Mouse (Mus musculus) macrophage (primary cell): ENCODE data around the gene Rasd1. TPM values are rescaled to one million over a fixed set of nuclear protein-coding genes. Genes with fewer than 3 reads are reported as not detected.
"Not testable (repeated sequence)": the region's sequence is repeated elsewhere in the genome, so short reads cannot be mapped to it uniquely, and the experiment has no call there.

Source experiments
- H3K27ac ChIP-seq: fragments of 350-480 bp; formaldehyde crosslinking; 2 replicates; pipeline ENCODE4 v1.9.0; 2021
- H3K36me3 ChIP-seq: fragments of 350-480 bp; formaldehyde crosslinking; 2 replicates; pipeline ENCODE4 v1.9.0; 2021; ENCODE audit errors: inconsistent target
- H3K4me3 ChIP-seq: fragments of 350-480 bp; formaldehyde crosslinking; 2 replicates; pipeline ENCODE4 v1.9.0; 2021; ENCODE audit errors: inconsistent target
- H3K79me2 ChIP-seq: fragments of 350-480 bp; formaldehyde crosslinking; 2 replicates; pipeline ENCODE4 v1.9.0; 2021; ENCODE audit errors: inconsistent target
- WGBS: methylation state at CpG from one replicate; pipeline ENCODE4 v1.1.7; 2026; ENCODE audit warnings: inconsistent platforms; ENCODE audit not compliant: missing documents; 5-methylcytosine and 5-hydroxymethylcytosine counted together
- polyA plus RNA-seq: library from polyadenylated mRNA; stranded (reverse); fragments of 250-400 nt; gene quantifications from 3 replicates; pipeline ENCODE4 v1.2.4, GENCODE M21; 2018; ENCODE audit warnings: inconsistent platforms

The Rasd1 gene
- polyA plus RNA-seq, 1 experiment from 2014 or later, result 0.09 TPM

- peaks cover 16% of the 10 kb centered on the region for H3K79me2 ChIP-seq
- H3K4me3 ChIP-seq, H3K27ac ChIP-seq, H3K36me3 ChIP-seq: not testable (repeated sequence)
- WGBS, result 89% methylated on average over 5 of the region's 10 CpGs
Measured at GRCm38 (mm10) chr11:59944855-59945254, 19.9 kb downstream of the Rasd1 start.

GRCm38 (mm10) chr11:59941391-59941790 lies 23.4 kb downstream of the Rasd1 start:
- Histone ChIP-seq H3K4me3 (no peak overlapping the region), H3K79me2 (no peaks in the 10 kb centered on the region), H3K36me3 (no peaks in the 10 kb centered on the region), H3K27ac (no peak overlapping the region)
- 6% methylated on average over 3 of the region's 3 CpGs for WGBS

- WGBS, result 87% methylated on average over 3 of the region's 3 CpGs
- Histone ChIP-seq H3K79me2 (no peaks in the 10 kb centered on the region), H3K4me3 (no peak overlapping the region), H3K36me3 (no peaks in the 10 kb centered on the region), H3K27ac (no peak overlapping the region)
Measured at GRCm38 (mm10) chr11:59940645-59941044, 24.1 kb downstream of the Rasd1 start.

- Histone ChIP-seq H3K4me3 (no peak overlapping the region), H3K27ac (no peak overlapping the region), H3K79me2 (no peaks in the 10 kb centered on the region), H3K36me3 (no peaks in the 10 kb centered on the region)
- WGBS, result 92% methylated on average over 1 of the region's 1 CpGs
Measured at GRCm38 (mm10) chr11:59939821-59940220, 24.9 kb downstream of the Rasd1 start.

- Histone ChIP-seq H3K79me2 (no peaks in the 10 kb centered on the region), H3K27ac (no peak overlapping the region), H3K36me3 (no peaks in the 10 kb centered on the region), H3K4me3 (no peak overlapping the region)
- WGBS, result 80% methylated on average over 2 of the region's 2 CpGs
Measured at GRCm38 (mm10) chr11:59937615-59938014, 27.1 kb downstream of the Rasd1 start.

GRCm38 (mm10) chr11:59937023-59937422 lies 27.7 kb downstream of the Rasd1 start:
- Histone ChIP-seq H3K79me2 (no peaks in the 10 kb centered on the region), H3K27ac (no peak overlapping the region), H3K36me3 (no peaks in the 10 kb centered on the region), H3K4me3 (no peak overlapping the region)
- WGBS, result 90% methylated on average over 3 of the region's 3 CpGs

GRCm38 (mm10) chr11:59933943-59934342 lies 30.8 kb downstream of the Rasd1 start:
- no peak overlapping the region for H3K4me3 ChIP-seq
- WGBS, result 86% methylated on average over 12 of the region's 12 CpGs
- no peak overlapping the region for H3K27ac ChIP-seq
- no peaks in the 10 kb centered on the region for H3K36me3 ChIP-seq
- H3K79me2 ChIP-seq, result no peaks in the 10 kb centered on the region

GRCm38 (mm10) chr11:59932560-59933337 lies 32.0 kb downstream of the Rasd1 start:
- WGBS, result 66% methylated on average over 9 of the region's 9 CpGs
- H3K79me2 ChIP-seq, result no peaks in the 10 kb centered on the region
- H3K4me3 ChIP-seq, result no peak overlapping the region
- H3K27ac ChIP-seq, result no peak overlapping the region
- no peaks in the 10 kb centered on the region for H3K36me3 ChIP-seq

- no peaks in the 10 kb centered on the region for H3K79me2 ChIP-seq
- 81% methylated on average over 4 of the region's 4 CpGs for WGBS
- no peaks in the 10 kb centered on the region for H3K36me3 ChIP-seq
- no peak overlapping the region for H3K27ac ChIP-seq
- no peak overlapping the region for H3K4me3 ChIP-seq
Measured at GRCm38 (mm10) chr11:59930031-59930430, 34.7 kb downstream of the Rasd1 start.

GRCm38 (mm10) chr11:59921265-59921664 lies 43.5 kb downstream of the Rasd1 start:
- WGBS, result 81% methylated on average over 7 of the region's 7 CpGs
- H3K27ac ChIP-seq, result no peak overlapping the region
- no peaks in the 10 kb centered on the region for H3K79me2 ChIP-seq
- no peak overlapping the region for H3K4me3 ChIP-seq
- H3K36me3 ChIP-seq, result no peaks in the 10 kb centered on the region

- no peak overlapping the region for H3K4me3 ChIP-seq
- H3K79me2 ChIP-seq, result no peaks in the 10 kb centered on the region
- no peaks in the 10 kb centered on the region for H3K36me3 ChIP-seq
- WGBS, result 1% methylated on average over 5 of the region's 5 CpGs
- no peak overlapping the region for H3K27ac ChIP-seq
Measured at GRCm38 (mm10) chr11:59920331-59920730, 44.4 kb downstream of the Rasd1 start.

- H3K79me2 ChIP-seq, result no peaks in the 10 kb centered on the region
- 98% methylated on average over 3 of the region's 3 CpGs for WGBS
- no peak overlapping the region for H3K4me3 ChIP-seq
- no peak overlapping the region for H3K27ac ChIP-seq
- no peaks in the 10 kb centered on the region for H3K36me3 ChIP-seq
Measured at GRCm38 (mm10) chr11:59919401-59919800, 45.3 kb downstream of the Rasd1 start.

- WGBS, result 19% methylated on average over 4 of the region's 4 CpGs
- no peaks in the 10 kb centered on the region for H3K79me2 ChIP-seq
- H3K27ac ChIP-seq, result no peak overlapping the region
- no peak overlapping the region for H3K4me3 ChIP-seq
- H3K36me3 ChIP-seq, result no peaks in the 10 kb centered on the region
Measured at GRCm38 (mm10) chr11:59918014-59918413, 46.7 kb downstream of the Rasd1 start.

GRCm38 (mm10) chr11:59913702-59914101 lies 51.0 kb downstream of the Rasd1 start:
- no peaks in the 10 kb centered on the region for H3K36me3 ChIP-seq
- H3K79me2 ChIP-seq, result no peaks in the 10 kb centered on the region
- no peak overlapping the region for H3K4me3 ChIP-seq
- no peak overlapping the region for H3K27ac ChIP-seq
- 72% methylated on average over 4 of the region's 4 CpGs for WGBS
